Comparison of ENCODE assay signal across 1 mouse cellular context in the genomic region with DNA sequence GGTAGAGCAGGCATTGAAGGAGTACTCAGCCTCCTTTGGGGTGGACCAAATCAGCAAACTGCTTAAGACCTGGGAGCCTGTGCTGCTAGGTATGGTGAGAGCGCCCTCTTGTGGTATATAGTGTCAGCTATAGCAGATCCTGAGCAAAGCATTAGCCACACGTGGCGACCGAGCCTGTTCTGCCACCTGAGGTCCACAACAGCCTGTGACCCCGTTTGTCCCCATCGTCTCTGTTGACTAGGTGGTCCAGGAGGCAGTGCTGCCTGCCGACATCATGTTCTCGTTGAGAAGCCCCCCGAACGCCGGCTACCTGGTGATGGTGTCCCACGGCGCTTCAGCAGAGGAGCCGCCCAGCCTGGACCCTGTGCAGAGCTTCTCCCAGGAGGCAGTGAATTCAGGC.
TF ChIP-seq lines count a peak whose summit lies in the region.

No protein-coding gene starts in this region.

TF ChIP-seq in MEL, 35 proteins besides CTCF, POLR2A, EP300 and RAD21 (continued from another document):
- no peak for TF ChIP-seq MAZ (IDR thresholded peaks at IDR 0.05; ENCODE audit: low read depth, low read length)
- no peak for TF ChIP-seq KAT2A (conservative IDR thresholded peaks at IDR 0.05; ENCODE audit: low read depth, low read length)
